Mouse (Mus musculus) hindbrain, embryonic 16.5 days (tissue): ENCODE results near the gene Palm. TPM values are rescaled to one million over a fixed set of nuclear protein-coding genes. Genes with fewer than 3 reads are reported as not detected.

Experiments
- ATAC-seq: fragments of 200-750 bp; cut with Nextera tagmentation; 2 replicates; pipeline ENCODE4 v1.8.0; 2017; ENCODE audit warnings: moderate TSS enrichment, moderate library complexity
- H3K27ac ChIP-seq: fragments of 300-500 bp; sonication (generic); 2 replicates; pipeline ENCODE4 v1.5.1; 2014; ENCODE audit warnings: low read depth, mild to moderate bottlenecking, control low read depth, low read length, moderate library complexity
- H3K27me3 ChIP-seq: fragments of 300-500 bp; sonication (generic); replicated peaks from 2 replicates; pipeline ENCODE4 v1.6.1; 2014; ENCODE audit warnings: low read length; ENCODE audit not compliant: control insufficient read depth, insufficient read depth
- H3K36me3 ChIP-seq: fragments of 300-500 bp; sonication (generic); 2 replicates; pipeline ENCODE4 v1.6.1; 2014; ENCODE audit warnings: mild to moderate bottlenecking, low read length, moderate library complexity, mixed read lengths; ENCODE audit not compliant: control insufficient read depth, insufficient read depth
- H3K4me1 ChIP-seq: fragments of 300-500 bp; sonication (generic); 2 replicates; pipeline ENCODE4 v1.6.1; 2014; ENCODE audit warnings: low read depth, low read length; ENCODE audit not compliant: control insufficient read depth, insufficient read depth
- H3K4me2 ChIP-seq: fragments of 300-500 bp; sonication (generic); 2 replicates; pipeline ENCODE4 v1.6.1; 2014; ENCODE audit warnings: mild to moderate bottlenecking, low read length, control low read depth, moderate library complexity
- H3K4me3 ChIP-seq: fragments of 300-500 bp; sonication (generic); 2 replicates; pipeline ENCODE4 v1.5.1; 2014; ENCODE audit warnings: mild to moderate bottlenecking, low read length, control low read depth, moderate library complexity
- H3K9ac ChIP-seq: fragments of 300-500 bp; sonication (generic); 2 replicates; pipeline ENCODE4 v1.6.1; 2014; ENCODE audit warnings: low read depth, mild to moderate bottlenecking, control low read depth, low read length, moderate library complexity
- H3K9me3 ChIP-seq: fragments of 300-500 bp; sonication (generic); 2 replicates; pipeline ENCODE4 v1.6.1; 2014; ENCODE audit warnings: mild to moderate bottlenecking, low read length, moderate library complexity; ENCODE audit not compliant: control insufficient read depth
- WGBS: fragments of 180-500 bp; shearing (Covaris S2); extraction: QIAGEN DNeasy Blood & Tissue Kit; methylation state at CpG from one replicate; pipeline ENCODE4 v1.1.7; 2014; 5-methylcytosine and 5-hydroxymethylcytosine counted together
- polyA plus RNA-seq: library from polyadenylated mRNA; unstranded; fragments of >200 nt; fragmentation: Nextera tagmentation; extraction: Ambion mirVana; gene quantifications from 2 replicates; pipeline ENCODE4 v1.2.1, GENCODE M21; 2015

Palm gene
- polyA plus RNA-seq, 1 experiment from 2014 or later = 297 TPM

DNA sequence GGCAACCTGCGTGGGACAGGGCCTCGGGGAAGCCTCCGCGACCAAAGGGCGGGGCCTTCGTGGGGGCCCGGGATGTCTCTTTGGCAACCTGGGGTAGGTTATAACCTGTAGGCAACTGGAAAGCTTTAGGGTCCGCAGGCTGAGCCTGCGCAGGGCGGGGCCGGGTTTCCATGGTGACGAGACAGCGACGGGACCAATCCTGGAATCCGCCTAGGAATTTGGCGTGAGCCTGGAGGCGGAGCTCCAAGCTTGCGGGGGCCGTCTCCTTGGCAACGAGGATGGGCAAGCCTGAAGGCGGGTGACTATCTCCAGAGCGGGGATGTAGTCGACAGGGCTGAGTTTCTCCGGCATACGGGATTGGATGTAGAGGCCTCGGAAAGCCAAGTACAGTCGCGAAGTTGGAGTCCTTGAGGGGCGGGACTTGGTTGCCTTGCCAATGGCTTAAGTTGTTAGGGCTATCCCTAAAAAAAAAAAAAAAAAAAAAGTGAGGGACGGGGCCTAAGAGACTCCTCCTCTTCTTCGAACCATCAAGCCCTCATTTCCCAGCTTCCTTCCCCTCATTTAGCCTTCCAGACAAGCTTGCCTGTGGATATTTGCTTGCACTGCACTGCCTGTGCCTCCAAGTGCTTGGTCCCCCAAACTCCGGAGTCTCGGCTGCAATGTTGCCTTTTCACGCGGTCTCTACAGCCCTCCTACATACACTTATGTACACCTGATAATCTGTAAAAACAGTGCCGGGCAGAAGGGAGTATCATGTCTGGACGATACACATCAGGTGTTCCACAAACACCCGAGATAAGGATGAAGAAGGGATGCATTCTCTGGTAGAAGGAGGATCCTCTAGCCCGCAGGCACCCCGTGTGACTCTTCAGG, 25.8 kb upstream of the Palm start:
- Histone ChIP-seq H3K36me3 (no peaks in the 10 kb centered on the region), H3K4me3 (peak overlapping the region; percentile 99), H3K4me2 (peak overlapping the region; percentile 94), H3K4me1 (peaks cover 34% of the 10 kb centered on the region), H3K9me3 (no peaks in the 10 kb centered on the region), H3K27ac (peak overlapping the region; percentile 93), H3K9ac (peak overlapping the region; percentile 97), H3K27me3 (no peaks in the 10 kb centered on the region)
- peak; percentile 87 for ATAC-seq
- 10% methylated on average over 38 of the region's 40 CpGs for WGBS

DNA sequence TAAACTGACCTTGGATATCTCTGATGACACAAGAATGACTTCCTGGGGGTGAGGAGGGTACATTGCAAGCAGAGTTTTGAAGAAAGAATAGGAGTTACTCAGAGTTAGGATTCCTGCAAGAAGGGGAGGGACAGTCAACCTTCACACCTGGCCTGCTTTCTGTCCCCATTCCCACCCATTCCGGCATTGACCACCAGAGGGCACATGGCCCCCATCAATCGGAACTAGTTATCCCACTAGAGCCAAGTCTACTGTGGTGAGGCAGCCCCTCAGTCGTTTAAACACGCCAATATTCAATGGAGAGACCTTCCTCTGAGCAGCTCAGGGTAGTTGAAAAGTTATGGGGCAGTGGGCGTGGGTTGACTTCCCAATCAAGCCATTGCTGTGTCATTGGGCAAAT, 25.0 kb upstream of the Palm start:
- H3K4me1 ChIP-seq = peaks cover 34% of the 10 kb centered on the region

DNA sequence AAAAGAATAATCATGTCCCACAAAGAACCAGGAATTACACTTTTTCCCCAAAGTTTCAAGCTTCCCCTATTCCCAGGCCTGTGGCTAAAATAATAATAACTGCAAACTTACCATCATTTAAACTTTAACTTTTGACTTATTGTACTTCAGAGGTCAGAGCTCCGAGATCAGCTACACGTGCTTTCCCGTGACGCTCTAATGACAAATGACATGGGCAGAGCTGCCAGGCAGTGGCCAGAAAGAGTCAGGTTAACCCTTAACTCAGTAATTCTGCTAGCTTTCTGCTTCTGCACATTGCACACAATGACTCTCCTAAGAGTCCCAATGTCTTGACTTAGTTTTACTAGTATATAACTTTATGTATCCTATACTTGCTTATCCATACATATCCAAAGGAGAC, 24.0 kb upstream of the Palm start:
- H3K4me1 ChIP-seq = peaks cover 29% of the 10 kb centered on the region
- H3K4me2 ChIP-seq = no peak overlapping the region
- H3K27ac ChIP-seq = no peak overlapping the region
- no peak overlapping the region for H3K4me3 ChIP-seq
- H3K27me3 ChIP-seq = no peaks in the 10 kb centered on the region
- H3K9me3 ChIP-seq = no peaks in the 10 kb centered on the region
- WGBS = 48% methylated on average over 4 of the region's 4 CpGs
- H3K36me3 ChIP-seq = no peaks in the 10 kb centered on the region
- ATAC-seq = no peak
- H3K9ac ChIP-seq = no peak overlapping the region

More for the DNA sequence above, 25.0 kb upstream of the Palm start:
- Histone ChIP-seq H3K9ac (no peak overlapping the region), H3K27ac (no peak overlapping the region; the same call in 1 of the 2 replicates), H3K4me3 (no peak overlapping the region), H3K4me2 (peak overlapping the region; percentile 94; the same call in 1 of the 2 replicates), H3K9me3 (no peaks in the 10 kb centered on the region), H3K36me3 (no peaks in the 10 kb centered on the region), H3K27me3 (no peaks in the 10 kb centered on the region)
- ATAC-seq = no peak
- WGBS = 0% methylated on average over 5 of the region's 5 CpGs

DNA sequence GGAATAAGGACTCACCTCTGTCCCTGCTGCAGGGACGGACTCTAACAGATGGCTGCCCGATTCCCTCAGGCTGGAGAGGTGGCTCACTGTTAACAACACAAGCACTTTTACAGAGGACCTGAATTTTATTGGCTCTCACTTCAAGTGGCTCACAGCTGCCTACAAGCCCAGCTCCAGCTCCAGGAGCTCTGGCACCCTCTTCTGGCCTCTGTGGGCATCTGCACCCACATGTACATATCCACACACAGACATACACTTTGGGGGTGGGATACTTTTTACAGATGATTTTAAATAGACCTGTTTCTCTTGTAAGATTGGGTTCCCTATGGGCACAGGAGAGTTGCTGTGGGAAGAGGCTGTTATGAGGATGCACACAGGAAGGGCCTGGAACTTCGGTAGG, 21.1 kb upstream of the Palm start:
- Histone ChIP-seq H3K4me2 (no peak overlapping the region), H3K36me3 (no peaks in the 10 kb centered on the region), H3K27me3 (peaks cover 12% of the 10 kb centered on the region), H3K4me3 (no peak overlapping the region), H3K27ac (no peak overlapping the region), H3K4me1 (peaks cover 14% of the 10 kb centered on the region), H3K9me3 (no peaks in the 10 kb centered on the region), H3K9ac (no peak overlapping the region)
- 97% methylated on average over 3 of the region's 3 CpGs for WGBS
- ATAC-seq = no peak

DNA sequence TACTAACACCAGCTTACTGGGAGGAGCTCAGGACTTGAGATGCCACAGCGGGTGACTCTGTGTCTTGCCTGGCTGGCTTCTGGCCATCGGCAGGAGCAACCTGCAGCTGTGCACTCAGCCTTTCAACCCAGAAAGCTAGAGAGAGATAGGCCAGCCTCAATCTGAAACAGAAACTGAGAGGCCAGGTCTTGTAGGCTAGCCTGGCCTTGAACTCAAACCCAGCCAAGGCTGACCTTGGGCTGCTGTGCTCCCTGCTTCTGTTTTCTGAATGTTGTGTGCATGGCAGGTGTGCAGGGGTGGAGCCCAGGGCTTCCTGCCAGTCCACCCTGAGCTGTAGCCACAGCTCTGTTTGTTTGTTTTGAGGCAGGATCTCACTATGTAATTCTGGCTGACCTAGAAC, 20.2 kb upstream of the Palm start:
- Histone ChIP-seq H3K4me1 (peaks cover 12% of the 10 kb centered on the region), H3K9me3 (no peaks in the 10 kb centered on the region), H3K9ac (no peak overlapping the region), H3K4me2 (no peak overlapping the region), H3K27me3 (peaks cover 18% of the 10 kb centered on the region), H3K27ac (no peak overlapping the region), H3K4me3 (no peak overlapping the region), H3K36me3 (no peaks in the 10 kb centered on the region)
- no peak for ATAC-seq
- whole genome bisulfite sequencing = 82% methylated on average over 2 of the region's 2 CpGs

DNA sequence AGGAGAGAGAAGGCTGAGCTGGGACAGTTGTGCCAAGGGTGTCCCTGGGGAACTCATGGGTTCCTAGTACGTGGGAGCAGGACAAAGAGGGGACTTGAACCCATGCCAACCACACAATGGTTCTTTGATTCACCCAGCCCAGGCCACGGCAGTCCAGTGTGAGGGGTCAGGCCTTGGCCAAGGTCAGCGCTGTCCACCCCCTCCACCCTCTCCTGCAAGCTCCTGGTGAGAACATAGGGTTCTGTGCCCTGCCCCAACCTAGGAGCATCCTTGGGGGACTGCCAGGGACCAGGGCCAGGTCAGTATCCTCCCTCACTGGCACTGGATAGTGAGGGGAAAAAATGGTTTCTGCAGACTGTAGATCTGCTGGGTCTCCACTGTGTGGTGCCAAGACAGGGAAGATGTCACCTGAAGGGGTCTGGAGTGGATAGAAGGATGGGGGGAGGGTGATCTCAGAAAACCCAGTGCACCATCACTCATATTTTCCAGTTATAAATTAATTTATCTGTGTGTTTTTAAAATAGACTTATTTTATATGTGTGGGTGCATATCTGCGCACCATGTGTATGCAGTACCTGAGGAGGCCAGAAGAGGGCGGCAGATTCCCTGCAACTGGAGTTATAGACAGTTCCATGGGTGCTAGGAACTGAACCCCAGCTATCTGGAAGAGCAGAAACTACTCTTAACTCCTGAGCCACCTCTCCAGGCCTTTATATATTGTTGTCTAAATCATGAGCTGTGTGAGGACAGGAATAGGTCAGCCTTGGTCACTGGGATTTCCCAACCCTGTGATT, 18.7 kb upstream of the Palm start:
- WGBS = 56% methylated on average over 5 of the region's 5 CpGs

DNA sequence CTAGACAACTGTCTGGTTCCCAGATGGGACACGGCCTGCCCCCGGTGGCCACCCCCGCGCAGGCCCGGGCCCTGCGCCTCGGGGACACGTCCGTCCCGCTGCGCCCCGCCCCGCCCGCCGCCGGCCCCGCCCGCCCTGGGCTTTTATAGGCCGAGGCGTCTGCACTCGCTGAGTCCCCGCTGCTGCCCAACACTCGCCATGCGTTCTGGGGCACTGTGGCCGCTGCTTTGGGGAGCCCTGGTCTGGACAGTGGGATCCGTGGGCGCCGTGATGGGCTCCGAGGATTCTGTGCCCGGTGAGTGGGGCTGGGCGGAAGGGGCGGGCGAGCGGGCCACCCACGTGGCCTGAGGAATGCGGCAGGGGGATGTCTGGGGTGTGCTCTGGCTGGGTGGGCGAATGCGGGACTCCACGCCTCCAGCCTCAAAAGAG, 16.3 kb upstream of the Palm start, which contains the start of gene Fstl3:
Gene Fstl3 (plus strand): TSS at position 170 of the 429 bp plus-strand sequence.
- 2% methylated on average over 29 of the region's 39 CpGs for WGBS
- no peak for ATAC-seq
- H3K36me3 ChIP-seq = no peaks in the 10 kb centered on the region
- peaks cover 8% of the 10 kb centered on the region for H3K4me1 ChIP-seq
- peak within 1 kb of the TSS; percentile 47 for H3K4me2 ChIP-seq
- H3K9me3 ChIP-seq = no peaks in the 10 kb centered on the region
- peak within 1 kb of the TSS; percentile 22 for H3K4me3 ChIP-seq
- H3K9ac ChIP-seq = peak within 1 kb of the TSS; percentile 49; the same call in 1 of the 2 replicates
- peaks cover 21% of the 10 kb centered on the region for H3K27me3 ChIP-seq
- H3K27ac ChIP-seq = no peak within 1 kb of the TSS

More for the DNA sequence above, 18.7 kb upstream of the Palm start:
- Histone ChIP-seq H3K36me3 (no peaks in the 10 kb centered on the region), H3K9me3 (no peaks in the 10 kb centered on the region), H3K4me2 (no peak overlapping the region), H3K4me3 (no peak overlapping the region), H3K4me1 (peaks cover 8% of the 10 kb centered on the region), H3K27ac (no peak overlapping the region), H3K27me3 (peaks cover 21% of the 10 kb centered on the region), H3K9ac (no peak overlapping the region)
- no peak for ATAC-seq

DNA sequence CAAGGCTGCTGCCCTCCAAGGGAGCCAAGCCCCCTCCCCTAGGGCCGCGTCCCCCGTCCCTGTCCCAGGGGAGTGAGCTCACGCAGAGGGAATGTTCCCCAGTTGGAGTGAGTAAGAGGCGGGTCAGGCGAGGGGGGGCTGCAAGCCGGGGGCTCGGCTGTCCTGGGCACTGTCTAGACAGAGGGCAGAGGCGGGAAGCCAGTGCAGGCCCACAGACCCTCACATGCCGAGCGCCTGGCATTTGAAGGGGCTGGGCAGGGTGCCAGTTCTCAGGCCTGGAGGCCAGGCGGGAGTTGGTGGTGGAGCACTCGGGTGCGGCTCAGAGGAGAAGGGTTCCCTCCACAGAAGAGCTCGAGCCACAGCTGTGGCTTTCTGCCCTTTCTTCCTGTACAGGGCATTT, 15.4 kb upstream of the Palm start:
- no peaks in the 10 kb centered on the region for H3K36me3 ChIP-seq
- no peak overlapping the region for H3K4me3 ChIP-seq
- WGBS = 8% methylated on average over 15 of the region's 15 CpGs
- ATAC-seq = no peak
- peaks cover 8% of the 10 kb centered on the region for H3K4me1 ChIP-seq
- H3K9ac ChIP-seq = no peak overlapping the region
- H3K27ac ChIP-seq = no peak overlapping the region
- H3K27me3 ChIP-seq = peaks cover 21% of the 10 kb centered on the region
- H3K4me2 ChIP-seq = peak overlapping the region; percentile 10; the same call in 1 of the 2 replicates
- no peaks in the 10 kb centered on the region for H3K9me3 ChIP-seq

DNA sequence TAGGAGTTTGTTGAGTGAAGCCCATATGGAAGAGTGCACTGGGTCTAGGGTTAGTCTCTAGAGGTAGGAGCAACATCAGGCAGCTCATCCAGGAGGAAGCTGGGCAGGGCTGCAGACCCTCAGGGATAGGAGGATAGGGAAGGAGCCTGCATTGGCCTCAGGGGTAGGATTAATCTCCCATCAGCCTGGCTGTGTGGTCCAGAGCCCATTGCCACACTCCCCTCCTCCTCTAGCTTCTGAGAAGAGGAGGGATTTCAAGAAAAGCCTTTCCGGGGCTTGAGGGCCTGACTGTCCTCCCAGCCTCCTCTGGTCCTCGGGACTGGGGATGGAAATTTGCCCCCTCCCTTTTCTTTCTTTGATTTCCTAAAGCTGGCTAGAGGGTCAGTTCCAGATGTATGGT, 14.2 kb upstream of the Palm start:
- Histone ChIP-seq H3K36me3 (no peaks in the 10 kb centered on the region), H3K4me3 (no peak overlapping the region), H3K27me3 (peaks cover 21% of the 10 kb centered on the region), H3K4me1 (peaks cover 8% of the 10 kb centered on the region), H3K9ac (no peak overlapping the region), H3K4me2 (no peak overlapping the region), H3K27ac (no peak overlapping the region), H3K9me3 (no peaks in the 10 kb centered on the region)
- 17% methylated on average over 2 of the region's 2 CpGs for WGBS
- no peak for ATAC-seq
